Mouse (Mus musculus): Measurements from ENCODE around the gene Plekhh3.
A peak's percentile ranks its signal among the peaks of the same experiment; 100 is the strongest.
"Not testable (repeated sequence)": the region's sequence is repeated elsewhere in the genome, so short reads cannot be mapped to it uniquely, and the experiment has no call there.

The Plekhh3 gene

DNA sequence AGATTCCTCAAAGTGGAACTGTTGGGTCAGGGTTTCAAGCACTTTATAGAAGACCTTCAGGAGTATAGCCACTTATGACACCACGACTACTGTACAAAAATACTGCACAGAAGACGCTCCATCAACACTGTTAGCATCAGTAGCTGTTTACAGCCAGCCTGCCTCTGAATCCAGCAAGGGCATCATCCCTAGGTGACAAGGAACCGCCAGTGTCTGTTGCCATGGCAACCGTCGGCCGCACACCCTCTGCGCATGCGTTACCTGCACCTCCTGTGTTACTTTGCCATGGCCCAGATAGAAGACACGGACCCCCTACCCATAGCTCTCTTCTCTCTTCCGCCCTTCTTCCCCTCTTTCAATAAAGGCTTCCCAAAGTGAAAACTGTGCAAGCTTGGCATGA is 24.8 kb downstream of the Plekhh3 start:
- DNase-seq: no peak

- DNase-seq: no peak
Measured at GRCm38 (mm10) chr11:101143338-101144225, 27.6 kb downstream of the Plekhh3 start.

- no peak for DNase-seq
Measured at GRCm38 (mm10) chr11:101142215-101142967, 28.8 kb downstream of the Plekhh3 start.

GRCm38 (mm10) chr11:101141088-101141487 is 30.1 kb downstream of the Plekhh3 start:
- DNase-seq: no peak

DNA sequence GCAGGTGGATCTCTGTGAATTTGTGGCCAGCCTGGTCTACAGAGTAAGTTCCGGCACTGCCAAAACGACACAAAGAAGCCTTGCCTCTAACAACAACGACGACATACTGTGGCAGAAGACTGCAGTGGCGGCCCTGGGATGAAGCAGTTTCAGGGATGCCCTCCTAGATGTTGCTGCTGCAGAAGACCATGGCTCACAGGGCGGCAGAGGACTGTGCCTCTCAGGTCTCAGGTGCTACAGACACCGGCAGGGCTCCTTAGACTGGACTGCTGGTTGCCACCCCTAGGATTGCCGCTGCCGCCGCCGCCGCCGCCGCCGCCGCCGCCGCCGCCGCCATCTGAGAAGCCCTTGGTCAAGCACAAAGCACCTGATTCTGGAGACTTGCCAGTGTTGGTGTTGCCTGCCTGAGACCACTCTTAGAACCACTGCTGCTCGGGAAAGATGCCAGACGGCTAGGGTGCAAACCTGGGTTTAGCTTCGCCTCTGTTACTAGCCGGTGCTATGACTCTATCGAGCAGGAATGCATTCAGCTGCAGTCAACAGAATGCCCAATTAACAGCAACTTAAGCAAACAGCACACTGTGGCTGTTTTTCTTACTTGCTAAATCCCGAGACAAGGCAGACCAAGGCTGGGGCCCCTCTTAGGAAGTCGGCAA is 30.9 kb downstream of the Plekhh3 start:
- DNase-seq: no peak

GRCm38 (mm10) chr11:101138536-101139181 is 32.5 kb downstream of the Plekhh3 start:
- no peak for DNase-seq

DNA sequence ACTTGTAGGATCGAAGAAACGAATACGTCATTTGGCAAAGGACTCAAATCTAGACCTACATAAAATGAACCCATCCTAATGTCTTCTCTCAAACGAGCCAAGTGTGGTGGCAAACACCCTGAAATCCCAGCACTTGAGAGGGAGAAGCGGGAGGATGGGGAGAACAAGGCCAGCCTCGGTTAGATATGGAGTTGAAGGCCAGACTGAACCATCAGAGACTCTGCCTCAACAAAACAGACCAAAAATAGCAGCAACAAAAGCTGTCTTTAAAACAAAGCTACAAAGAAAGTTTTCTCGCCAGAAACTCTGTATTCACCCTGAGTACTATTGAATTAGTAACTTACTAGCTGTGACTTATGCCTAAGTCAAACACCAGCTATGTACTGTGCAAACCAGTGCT is 34.2 kb downstream of the Plekhh3 start:
- DNase-seq: no peak

DNA sequence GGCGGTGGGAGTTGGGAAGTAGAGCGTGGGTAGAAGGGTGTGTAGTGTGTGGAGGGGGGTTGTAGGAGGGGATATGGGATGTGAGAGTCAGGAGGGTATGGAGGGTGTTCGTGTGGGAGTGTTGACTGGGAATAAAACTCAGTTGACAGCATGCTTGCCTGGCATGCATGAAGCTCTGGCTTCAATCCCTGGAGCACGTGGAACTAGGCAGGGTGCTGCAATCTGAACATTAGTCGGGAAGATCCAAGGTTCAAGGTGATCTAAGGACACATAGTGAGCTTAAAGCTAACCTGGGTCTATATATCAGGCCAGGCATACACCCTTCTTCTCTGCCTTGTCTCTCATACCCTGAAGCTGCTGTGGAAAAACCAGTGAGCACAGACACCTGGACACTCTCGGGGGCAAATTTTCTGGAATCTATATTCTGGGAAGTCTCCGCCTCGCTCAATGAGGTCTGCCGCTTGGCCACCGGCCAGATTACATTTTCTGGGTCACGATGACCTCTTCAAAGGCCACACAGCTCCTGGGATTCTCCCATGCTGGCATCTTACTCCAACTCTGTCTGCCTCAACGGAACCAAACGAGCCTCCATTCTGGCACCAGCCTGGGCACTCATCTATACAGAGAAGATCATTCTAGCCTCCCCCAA is 36.8 kb downstream of the Plekhh3 start:
- DNase-seq: no peak

DNA sequence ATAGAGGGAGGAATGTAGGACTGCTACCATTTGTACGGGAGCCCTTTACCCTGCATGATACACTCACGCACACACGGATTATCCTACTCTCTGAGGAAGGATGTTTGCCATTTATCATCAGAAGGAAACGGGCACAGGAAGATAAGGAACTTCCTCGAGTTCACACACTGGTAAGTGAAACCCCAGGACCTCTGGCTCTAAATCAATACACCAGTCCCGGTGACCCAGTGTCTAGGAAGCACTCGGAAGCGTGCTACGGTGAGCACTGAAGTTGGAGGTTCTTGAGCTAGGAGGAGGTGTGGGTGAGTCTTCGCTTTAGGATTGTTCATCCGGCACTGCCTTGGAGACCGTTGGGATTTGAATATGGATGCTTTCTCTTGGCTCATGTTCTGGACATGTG is 38.1 kb downstream of the Plekhh3 start:
- DNase-seq: no peak

DNA sequence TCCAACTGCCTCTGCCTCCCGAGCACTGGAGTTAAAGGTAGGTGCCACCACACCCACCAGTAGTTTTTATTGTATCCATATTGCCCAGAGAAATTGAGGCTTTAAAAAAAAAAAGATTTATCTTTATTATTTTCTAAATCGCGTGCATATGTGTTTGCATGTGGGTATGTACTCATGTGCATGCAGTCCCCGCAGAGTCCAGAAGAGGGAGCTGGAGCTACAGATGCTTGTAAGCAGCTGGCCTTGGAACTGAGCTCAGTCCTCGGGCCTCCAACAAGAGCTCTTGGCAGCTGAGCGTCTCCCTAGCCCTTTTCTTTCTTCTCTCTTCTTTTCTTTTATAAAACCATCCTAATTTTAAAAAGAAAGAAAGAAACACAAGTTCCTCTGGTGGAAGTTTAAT is 39.5 kb downstream of the Plekhh3 start:
- DNase-seq: no peak

- no peak for DNase-seq
Measured at GRCm38 (mm10) chr11:101131187-101131586, 40.0 kb downstream of the Plekhh3 start.

DNA sequence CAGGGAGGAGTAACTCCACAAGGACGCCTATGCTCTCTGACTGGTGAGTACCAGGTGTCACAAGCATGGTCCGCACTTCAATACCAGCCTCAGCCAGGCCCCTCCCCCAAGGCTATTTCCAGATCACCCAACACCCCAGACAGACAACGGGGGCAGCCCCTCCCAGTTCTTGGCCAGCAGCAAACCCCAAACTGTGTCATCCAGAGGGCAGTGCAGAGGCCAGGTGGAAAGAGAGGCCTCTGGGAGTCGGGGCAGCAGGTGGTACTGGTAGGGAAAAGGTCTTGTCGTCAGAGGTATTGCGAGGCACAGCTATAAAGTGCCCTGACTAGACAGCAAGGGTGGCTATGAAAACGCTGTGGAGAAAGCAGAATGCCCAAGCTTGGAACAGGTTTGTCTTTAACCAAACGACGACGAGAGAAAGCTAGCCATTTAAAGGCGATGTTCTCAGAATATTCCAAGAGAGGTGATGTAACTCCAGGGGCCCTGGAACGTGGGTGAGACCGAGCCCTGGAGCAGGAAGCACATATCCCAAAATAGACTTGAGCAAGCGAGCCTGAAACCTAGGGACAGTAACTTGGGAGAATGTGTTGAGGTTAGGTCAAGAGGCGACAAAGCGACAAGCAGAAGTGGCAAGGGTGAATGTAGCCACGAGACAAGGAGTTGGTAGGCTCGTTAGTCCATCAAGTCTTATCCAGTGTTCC is 40.9 kb downstream of the Plekhh3 start:
- DNase-seq: no peak

DNA sequence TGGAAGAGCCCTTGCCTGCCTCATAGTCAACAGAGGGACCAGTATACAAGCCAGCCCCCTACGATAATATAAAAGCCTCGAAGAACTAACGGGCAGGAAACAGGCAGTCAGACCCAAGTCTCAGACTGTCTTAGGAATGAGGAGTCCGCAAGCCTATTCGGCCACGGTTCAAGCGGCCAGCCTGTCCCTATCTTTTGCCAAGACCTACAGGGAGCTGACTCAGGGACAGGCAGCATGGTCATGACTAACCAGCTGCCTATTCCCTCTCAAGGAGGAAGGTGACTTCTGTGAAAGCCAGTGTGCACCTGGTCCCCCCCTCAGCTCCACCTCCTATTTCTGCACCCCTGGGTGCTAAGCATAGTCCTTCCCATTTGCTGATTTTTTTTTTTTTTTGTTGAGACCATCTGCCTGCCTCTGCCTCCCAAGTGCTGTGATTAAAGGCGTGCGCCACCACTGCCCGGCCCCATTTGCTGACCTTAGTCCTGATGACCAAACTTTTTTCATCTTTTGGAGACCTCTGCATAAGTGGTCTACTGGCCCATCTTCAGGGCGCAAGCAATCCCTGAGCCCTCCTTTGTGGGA is 42.1 kb downstream of the Plekhh3 start:
- DNase-seq: no peak

GRCm38 (mm10) chr11:101127075-101127474 is 44.1 kb downstream of the Plekhh3 start:
- no peak for DNase-seq

DNA sequence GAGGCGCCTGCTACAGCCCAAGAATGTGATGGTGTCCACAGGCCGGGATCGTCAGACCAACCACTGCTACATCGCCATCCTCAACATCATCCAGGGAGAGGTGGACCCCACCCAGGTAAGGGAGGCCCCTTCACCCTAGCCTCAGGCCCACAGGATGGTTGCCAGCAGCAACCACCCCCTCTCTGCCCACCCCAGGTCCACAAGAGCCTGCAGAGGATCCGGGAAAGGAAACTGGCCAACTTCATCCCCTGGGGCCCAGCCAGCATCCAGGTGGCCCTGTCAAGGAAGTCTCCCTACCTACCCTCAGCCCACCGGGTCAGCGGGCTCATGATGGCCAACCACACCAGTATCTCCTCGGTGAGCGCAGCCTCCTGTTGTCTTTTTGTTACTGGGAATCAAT is 46.1 kb downstream of the Plekhh3 start:
- not testable (repeated sequence) for DNase-seq

- DNase-seq: not testable (repeated sequence)
Measured at GRCm38 (mm10) chr11:101124494-101124893, 46.7 kb downstream of the Plekhh3 start.

GRCm38 (mm10) chr11:101120545-101121188 is 50.5 kb downstream of the Plekhh3 start:
- no peak for DNase-seq

GRCm38 (mm10) chr11:101119761-101120544 is 51.2 kb downstream of the Plekhh3 start, which contains the start of the genes Retreg3 and Tubg1:
Gene Retreg3 (minus strand): TSS chr11:101119893.
Gene Tubg1 (plus strand): TSS chr11:101119938.
- peak; percentile 98 for DNase-seq

GRCm38 (mm10) chr11:101119131-101119760 is 51.9 kb downstream of the Plekhh3 start:
- DNase-seq: no peak

Data from right cerebral cortex, postnatal 25 days (tissue).